Mouse (Mus musculus): Measurements from ENCODE around the gene Ttc41. TPM values are rescaled to one million over a fixed set of nuclear protein-coding genes. Genes with fewer than 3 reads are reported as not detected.

Ttc41 gene
- polyA plus RNA-seq, 1 experiment: 1.0 TPM

- no peaks in the 10 kb centered on the region for H3K36me3 ChIP-seq (ENCODE audit: control insufficient read depth, insufficient read depth, low read length)
- no peak overlapping the region for H3K27ac ChIP-seq (ENCODE audit: control insufficient read depth, insufficient read depth, low read length)
- TF ChIP-seq POLR2A (IDR thresholded peaks at IDR 0.05; ENCODE audit: control insufficient read depth, extremely low read depth, insufficient read depth, low read length, poor library complexity): no peak
- no peak overlapping the region for H3K4me3 ChIP-seq (ENCODE audit: control insufficient read depth, insufficient read depth, low read length)
- H3K27me3 ChIP-seq (ENCODE audit: control insufficient read depth, insufficient read depth, low read length): no peaks in the 10 kb centered on the region
- DNase-seq: no peak
- no peaks in the 10 kb centered on the region for H3K4me1 ChIP-seq (replicated peaks; ENCODE audit: control insufficient read depth, insufficient read depth, low read length)
- WGBS: 76% methylated on average over 7 of the region's 7 CpGs
These were observed 56.2 kb downstream of the Ttc41 start for GRCm38 (mm10) chr10:86761722-86762383.

GRCm38 (mm10) chr10:86762384-86762730, 56.7 kb downstream of the Ttc41 start:
- no peak for DNase-seq
- Histone ChIP-seq H3K36me3 (ENCODE audit: control insufficient read depth, insufficient read depth, low read length) (no peaks in the 10 kb centered on the region), H3K4me1 (replicated peaks; ENCODE audit: control insufficient read depth, insufficient read depth, low read length) (no peaks in the 10 kb centered on the region), H3K27ac (ENCODE audit: control insufficient read depth, insufficient read depth, low read length) (no peak overlapping the region), H3K27me3 (ENCODE audit: control insufficient read depth, insufficient read depth, low read length) (no peaks in the 10 kb centered on the region), H3K4me3 (ENCODE audit: control insufficient read depth, insufficient read depth, low read length) (no peak overlapping the region)
- 67% methylated on average over 3 of the region's 3 CpGs for WGBS
- TF ChIP-seq POLR2A (IDR thresholded peaks at IDR 0.05; ENCODE audit: control insufficient read depth, extremely low read depth, insufficient read depth, low read length, poor library complexity) (no peak), CTCF (IDR thresholded peaks at IDR 0.05; ENCODE audit: borderline replicate concordance, control insufficient read depth, extremely low read depth, insufficient read depth, low read length, poor library complexity) (no peak)

DNA sequence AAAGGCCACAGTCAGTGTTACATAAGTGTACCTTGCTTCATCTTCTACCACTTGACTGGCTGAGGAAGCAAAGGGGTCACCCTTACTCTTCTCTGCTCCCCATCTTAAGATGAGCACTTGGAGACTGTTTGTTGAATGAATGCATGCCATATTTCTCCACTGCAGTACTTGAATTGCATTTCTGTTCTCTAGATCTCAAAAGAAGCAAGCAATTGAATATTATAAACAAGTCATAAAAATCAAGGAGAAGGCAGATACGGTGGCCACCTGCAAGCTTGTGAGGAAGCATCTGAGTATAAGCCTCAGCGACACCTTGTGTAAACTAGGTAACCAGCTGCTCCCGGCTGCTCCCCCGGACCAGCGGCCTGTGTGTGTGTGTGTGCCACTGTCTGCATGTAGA, 58.1 kb downstream of the Ttc41 start, which contains the start of gene Gm49358:
Gene Gm49358, plus strand, starts transcription at position 301 of the 400 bp plus-strand sequence.
- no peaks in the 10 kb centered on the region for H3K36me3 ChIP-seq (ENCODE audit: control insufficient read depth, insufficient read depth, low read length)
- no peak for DNase-seq
- no peak within 1 kb of the TSS for H3K27ac ChIP-seq (ENCODE audit: control insufficient read depth, insufficient read depth, low read length)
- WGBS: 94% methylated on average over 5 of the region's 5 CpGs
- no peak within 1 kb of the TSS for H3K4me3 ChIP-seq (ENCODE audit: control insufficient read depth, insufficient read depth, low read length)
- H3K27me3 ChIP-seq (ENCODE audit: control insufficient read depth, insufficient read depth, low read length): no peaks in the 10 kb centered on the region
- no peaks in the 10 kb centered on the region for H3K4me1 ChIP-seq (replicated peaks; ENCODE audit: control insufficient read depth, insufficient read depth, low read length)
- TF ChIP-seq CTCF (IDR thresholded peaks at IDR 0.05; ENCODE audit: borderline replicate concordance, control insufficient read depth, extremely low read depth, insufficient read depth, low read length, poor library complexity): no peak
- TF ChIP-seq POLR2A (IDR thresholded peaks at IDR 0.05; ENCODE audit: control insufficient read depth, extremely low read depth, insufficient read depth, low read length, poor library complexity): no peak

DNA sequence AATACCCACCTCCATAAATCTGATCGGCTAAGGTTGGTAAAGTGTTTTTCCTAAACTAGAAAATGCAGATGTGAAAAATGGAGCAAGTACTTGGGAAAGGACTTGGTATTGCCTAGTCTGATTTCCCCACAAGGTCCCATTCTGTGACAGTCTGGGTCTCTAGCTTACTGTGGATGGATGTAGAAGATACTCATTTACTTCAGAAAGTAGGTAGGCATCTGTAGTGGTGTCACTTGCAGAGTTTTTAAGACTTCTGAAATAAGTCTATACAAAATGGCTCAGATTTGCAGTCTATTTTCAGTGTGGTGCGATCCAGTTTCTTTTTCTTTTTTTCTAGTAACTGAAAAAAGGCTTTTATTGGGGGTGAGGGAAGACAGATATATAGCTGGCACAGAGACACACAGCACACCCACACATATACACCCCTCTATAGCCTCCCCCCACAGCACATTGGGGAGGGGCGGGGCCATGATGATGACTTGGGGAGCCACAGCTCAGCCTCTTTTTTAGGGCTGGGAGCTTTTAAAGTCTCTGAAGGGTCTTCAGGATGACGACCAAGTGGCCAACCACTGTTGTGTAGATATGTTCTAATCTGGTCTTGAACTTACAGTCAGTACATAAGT, 59.8 kb downstream of the Ttc41 start:
- Histone ChIP-seq H3K36me3 (ENCODE audit: control insufficient read depth, insufficient read depth, low read length) (no peaks in the 10 kb centered on the region), H3K27ac (ENCODE audit: control insufficient read depth, insufficient read depth, low read length) (no peak overlapping the region), H3K4me1 (replicated peaks; ENCODE audit: control insufficient read depth, insufficient read depth, low read length) (no peaks in the 10 kb centered on the region), H3K27me3 (ENCODE audit: control insufficient read depth, insufficient read depth, low read length) (no peaks in the 10 kb centered on the region), H3K4me3 (ENCODE audit: control insufficient read depth, insufficient read depth, low read length) (no peak overlapping the region)
- TF ChIP-seq CTCF (IDR thresholded peaks at IDR 0.05; ENCODE audit: borderline replicate concordance, control insufficient read depth, extremely low read depth, insufficient read depth, low read length, poor library complexity) (no peak), POLR2A (IDR thresholded peaks at IDR 0.05; ENCODE audit: control insufficient read depth, extremely low read depth, insufficient read depth, low read length, poor library complexity) (no peak)
- no peak for DNase-seq
- 97% methylated on average over 4 of the region's 4 CpGs for WGBS

- DNase-seq: no peak
- no peak overlapping the region for H3K4me3 ChIP-seq (ENCODE audit: control insufficient read depth, insufficient read depth, low read length)
- H3K36me3 ChIP-seq (ENCODE audit: control insufficient read depth, insufficient read depth, low read length): no peaks in the 10 kb centered on the region
- 88% methylated on average over 5 of the region's 5 CpGs for WGBS
- no peak overlapping the region for H3K27ac ChIP-seq (ENCODE audit: control insufficient read depth, insufficient read depth, low read length)
- no peak for TF ChIP-seq POLR2A (IDR thresholded peaks at IDR 0.05; ENCODE audit: control insufficient read depth, extremely low read depth, insufficient read depth, low read length, poor library complexity)
- TF ChIP-seq CTCF (IDR thresholded peaks at IDR 0.05; ENCODE audit: borderline replicate concordance, control insufficient read depth, extremely low read depth, insufficient read depth, low read length, poor library complexity): no peak
- H3K4me1 ChIP-seq (replicated peaks; ENCODE audit: control insufficient read depth, insufficient read depth, low read length): no peaks in the 10 kb centered on the region
- H3K27me3 ChIP-seq (ENCODE audit: control insufficient read depth, insufficient read depth, low read length): no peaks in the 10 kb centered on the region
These were observed 63.6 kb downstream of the Ttc41 start for GRCm38 (mm10) chr10:86769216-86769615.

GRCm38 (mm10) chr10:86769797-86770196, 64.2 kb downstream of the Ttc41 start:
- no peak for DNase-seq

More at GRCm38 (mm10) chr10:86769797-86770196, 64.2 kb downstream of the Ttc41 start:
- no peak overlapping the region for H3K4me3 ChIP-seq (ENCODE audit: control insufficient read depth, insufficient read depth, low read length)
- no peak overlapping the region for H3K27ac ChIP-seq (ENCODE audit: control insufficient read depth, insufficient read depth, low read length)
- H3K4me1 ChIP-seq (replicated peaks; ENCODE audit: control insufficient read depth, insufficient read depth, low read length): no peaks in the 10 kb centered on the region
- no peak for TF ChIP-seq CTCF (IDR thresholded peaks at IDR 0.05; ENCODE audit: borderline replicate concordance, control insufficient read depth, extremely low read depth, insufficient read depth, low read length, poor library complexity)
- TF ChIP-seq POLR2A (IDR thresholded peaks at IDR 0.05; ENCODE audit: control insufficient read depth, extremely low read depth, insufficient read depth, low read length, poor library complexity): no peak
- H3K36me3 ChIP-seq (ENCODE audit: control insufficient read depth, insufficient read depth, low read length): no peaks in the 10 kb centered on the region
- 95% methylated on average over 4 of the region's 4 CpGs for WGBS
- no peaks in the 10 kb centered on the region for H3K27me3 ChIP-seq (ENCODE audit: control insufficient read depth, insufficient read depth, low read length)

All from thymus, adult 2 months (tissue).